ENCODE assay signal across 25 mouse cellular contexts in the genomic region with DNA sequence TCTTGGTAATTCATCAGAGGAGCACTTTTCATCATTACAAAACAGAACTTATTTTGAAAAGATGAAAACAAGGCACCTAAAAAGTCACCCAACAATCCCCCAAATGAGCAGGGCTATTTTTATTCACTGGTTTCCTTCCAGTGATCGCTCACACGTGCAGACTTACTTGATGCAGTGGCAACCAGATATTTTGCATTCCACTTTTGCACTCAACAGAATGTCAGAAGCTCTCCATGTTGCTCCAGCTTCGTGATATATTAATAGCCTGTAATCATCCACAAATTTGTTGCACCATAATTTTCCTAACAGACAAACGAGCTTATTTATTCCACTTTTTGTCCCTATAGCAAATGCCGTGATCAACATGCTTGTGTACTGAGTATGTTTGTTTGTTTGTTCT. TPM values are rescaled to one million over a fixed set of nuclear protein-coding genes. Genes with fewer than 3 reads are reported as not detected.
DNase-seq lines count a peak whose midpoint lies in the region; ATAC-seq and TF ChIP-seq lines count a peak whose summit lies in the region.
"Had no signal": no experiment of that assay in that cellular context is flagged by ENCODE, and none has a peak within 500 bp of the region (broad histone marks: within the 10 kb centered on the region; RNA-seq: fewer than 3 reads in every experiment).

No protein-coding gene starts in this region.

- peaks cover 20% of the 10 kb centered on the region for H3K4me1 ChIP-seq in heart, embryonic 13.5 days
- H3K4me1 ChIP-seq in heart, embryonic 11.5 days (ENCODE audit: control insufficient read depth, insufficient read depth, low read length), result peaks cover 7% of the 10 kb centered on the region; the same call in 1 of the 2 replicates
- peaks cover 14% of the 10 kb centered on the region for H3K4me1 ChIP-seq in heart, embryonic 16.5 days (ENCODE audit: control insufficient read depth, insufficient read depth, low read length)
- peaks cover 24% of the 10 kb centered on the region; the same call in 1 of the 2 replicates for H3K4me1 ChIP-seq in spleen, adult 2 months (ENCODE audit: control insufficient read depth, insufficient read depth, insufficient read length)
- H3K4me1 ChIP-seq: embryonic facial prominence, embryonic 12.5 days; embryonic facial prominence, embryonic 15.5 days; hindbrain, embryonic 13.5 days; intestine, embryonic 15.5 days; kidney, embryonic 15.5 days had no signal

- ATAC-seq in heart, embryonic 13.5 days (ENCODE audit: extremely low read depth, insufficient number of reproducible peaks, low FRiP score, low TSS enrichment), result no peak
- no peak for ATAC-seq in heart, embryonic 11.5 days (replicated peaks; ENCODE audit: insufficient number of reproducible peaks, low FRiP score, low TSS enrichment)
- ATAC-seq in heart, embryonic 16.5 days (replicated peaks; ENCODE audit: extremely low read depth, insufficient read depth, low FRiP score), result no peak
- ATAC-seq: hindbrain, embryonic 16.5 days; intestine, embryonic 15.5 days; Patski had no signal

- H3K27me3 ChIP-seq in heart, embryonic 13.5 days (replicated peaks), result no peaks in the 10 kb centered on the region
- no peaks in the 10 kb centered on the region for H3K27me3 ChIP-seq in heart, embryonic 11.5 days (ENCODE audit: control insufficient read depth, insufficient read depth, low read length)
- H3K27me3 ChIP-seq in heart, embryonic 16.5 days (ENCODE audit: control insufficient read depth, insufficient read depth, low read length), result no peaks in the 10 kb centered on the region
- no peaks in the 10 kb centered on the region for H3K27me3 ChIP-seq in spleen, adult 2 months (ENCODE audit: control insufficient read depth, insufficient read depth, low read length)
- H3K27me3 ChIP-seq: embryonic facial prominence, embryonic 12.5 days; embryonic facial prominence, embryonic 15.5 days; heart, embryonic 12.5 days; hindbrain, embryonic 13.5 days; intestine, embryonic 15.5 days; kidney, embryonic 15.5 days had no signal

- no peak overlapping the region for H3K4me2 ChIP-seq in heart, embryonic 13.5 days
- H3K4me2 ChIP-seq in heart, embryonic 11.5 days, result no peak overlapping the region
- H3K4me2 ChIP-seq in heart, embryonic 16.5 days (ENCODE audit: low read depth, low read length), result peak overlapping the region; percentile 1; the same call in 1 of the 2 replicates
- H3K4me2 ChIP-seq: embryonic facial prominence, embryonic 12.5 days; embryonic facial prominence, embryonic 15.5 days; heart, embryonic 12.5 days; hindbrain, embryonic 13.5 days; intestine, embryonic 15.5 days; kidney, embryonic 15.5 days had no signal

- H3K4me3 ChIP-seq in heart, embryonic 13.5 days, result no peak overlapping the region
- no peak overlapping the region for H3K4me3 ChIP-seq in heart, embryonic 11.5 days (ENCODE audit: low read depth, low read length)
- no peak overlapping the region for H3K4me3 ChIP-seq in heart, embryonic 16.5 days (ENCODE audit: low read length)
- 0 out of 2 replicates have a peak overlapping the region, but pooled peaks have one; percentile 9 for H3K4me3 ChIP-seq in spleen, adult 2 months (ENCODE audit: extremely low read depth, insufficient read depth, insufficient read length)
- H3K4me3 ChIP-seq: embryonic facial prominence, embryonic 12.5 days; embryonic facial prominence, embryonic 15.5 days; heart, embryonic 12.5 days; hindbrain, embryonic 10.5 days; hindbrain, embryonic 13.5 days; intestine, embryonic 15.5 days; kidney, embryonic 15.5 days had no signal

- WGBS in heart, embryonic 13.5 days, result 44% methylated on average over 5 of the region's 5 CpGs
- WGBS in heart, embryonic 11.5 days (ENCODE audit: insufficient replicate concordance), result 61% methylated on average over 5 of the region's 5 CpGs
- 48% methylated on average over 5 of the region's 5 CpGs for WGBS in heart, embryonic 16.5 days
- WGBS in spleen, adult 2 months, result 45% methylated on average over 5 of the region's 5 CpGs

- intact Hi-C loops in heart, postnatal 14 days (cut with DNase I), result no loop called here

- H3K9me3 ChIP-seq in heart, embryonic 13.5 days, result no peaks in the 10 kb centered on the region
- H3K9me3 ChIP-seq in heart, embryonic 11.5 days (replicated peaks; ENCODE audit: control insufficient read depth, low read length), result no peaks in the 10 kb centered on the region
- H3K9me3 ChIP-seq in heart, embryonic 16.5 days (replicated peaks; ENCODE audit: control insufficient read depth, low read length), result no peaks in the 10 kb centered on the region
- H3K9me3 ChIP-seq: embryonic facial prominence, embryonic 12.5 days; embryonic facial prominence, embryonic 15.5 days; heart, embryonic 12.5 days; hindbrain, embryonic 10.5 days; hindbrain, embryonic 13.5 days; intestine, embryonic 15.5 days; kidney, embryonic 15.5 days had no signal

- no peak overlapping the region for H3K9ac ChIP-seq in heart, embryonic 13.5 days
- no peak overlapping the region for H3K9ac ChIP-seq in heart, embryonic 11.5 days (ENCODE audit: low read depth, low read length)
- H3K9ac ChIP-seq in heart, embryonic 16.5 days (ENCODE audit: low read length), result no peak overlapping the region
- H3K9ac ChIP-seq: embryonic facial prominence, embryonic 12.5 days; embryonic facial prominence, embryonic 15.5 days; heart, embryonic 12.5 days; hindbrain, embryonic 13.5 days; intestine, embryonic 15.5 days; kidney, embryonic 15.5 days had no signal

- TF ChIP-seq POLR2A in spleen, adult 2 months (IDR thresholded peaks at IDR 0.05; ENCODE audit: low read depth, low read length), result no peak
- no peak for TF ChIP-seq POLR2A in brain, embryonic 14.5 days (IDR thresholded peaks at IDR 0.05; ENCODE audit: borderline replicate concordance, extremely low read depth, insufficient read depth, insufficient read length, poor library complexity, severe bottlenecking)

- no peak for TF ChIP-seq CTCF in spleen, adult 2 months (IDR thresholded peaks at IDR 0.05; ENCODE audit: extremely low read depth, insufficient read depth, insufficient read length, insufficient replicate concordance)
- no peak for TF ChIP-seq CTCF in brain, embryonic 14.5 days (IDR thresholded peaks at IDR 0.05; ENCODE audit: borderline replicate concordance, extremely low read depth, insufficient read depth, insufficient read length)

- H3K27ac ChIP-seq in heart, embryonic 13.5 days (replicated peaks), result peak overlapping the region; percentile 61
- H3K27ac ChIP-seq in heart, embryonic 11.5 days (ENCODE audit: low read depth, low read length), result no peak overlapping the region
- peak overlapping the region; percentile 74 for H3K27ac ChIP-seq in heart, embryonic 16.5 days (ENCODE audit: low read length)
- H3K27ac ChIP-seq in spleen, adult 2 months (ENCODE audit: insufficient read depth, low read length), result peak overlapping the region; percentile 74
- H3K27ac ChIP-seq: embryonic facial prominence, embryonic 12.5 days; embryonic facial prominence, embryonic 15.5 days; hindbrain, embryonic 10.5 days; hindbrain, embryonic 13.5 days; intestine, embryonic 15.5 days; kidney, embryonic 15.5 days had no signal

- DNase-seq in heart, postnatal 14 days, result no peak
- DNase-seq in spleen, adult 2 months (ENCODE audit: low read depth in 1 of 2, low spot score in 2 of 2), result no peak
- DNase-seq in spleen, postnatal 14 days (ENCODE audit: low spot score in 2 of 2), result no peak
- peak; percentile 15 for DNase-seq in brain, embryonic 14.5 days (ENCODE audit: low read depth)
- DNase-seq in Muller cell, postnatal 12 days (ENCODE audit: inconsistent ontology term), result no peak
- DNase-seq: adrenal gland, postnatal 10 days; cerebellum, adult 2 months; cerebellum, adult 9-11 months; cerebellum, postnatal 25 days; gastrocnemius, postnatal 25 days; heart, adult 18-20 months; kidney, adult 11 months; kidney, adult 8-10 months had no signal

- H3K36me3 ChIP-seq in heart, embryonic 13.5 days, result no peaks in the 10 kb centered on the region
- no peaks in the 10 kb centered on the region for H3K36me3 ChIP-seq in heart, embryonic 11.5 days (ENCODE audit: control insufficient read depth, insufficient read depth, low read length)
- no peaks in the 10 kb centered on the region for H3K36me3 ChIP-seq in heart, embryonic 16.5 days (ENCODE audit: control insufficient read depth, insufficient read depth)
- no peaks in the 10 kb centered on the region for H3K36me3 ChIP-seq in spleen, adult 2 months (ENCODE audit: control insufficient read depth, insufficient read depth, low read length)
- H3K36me3 ChIP-seq: embryonic facial prominence, embryonic 12.5 days; embryonic facial prominence, embryonic 15.5 days; heart, embryonic 12.5 days; hindbrain, embryonic 10.5 days; hindbrain, embryonic 13.5 days; intestine, embryonic 15.5 days; kidney, embryonic 15.5 days had no signal

RNA-seq across cellular contexts. Expression of a gene that starts 8.6 kb away (rescaled TPM):
- polyA plus RNA-seq in heart, embryonic 13.5 days (2015; fragmentation: Nextera tagmentation; extraction: Ambion mirVana), result 25.7 and 29.6 TPM in 2 replicates
- 30.3 and 35.2 TPM in 2 replicates for polyA plus RNA-seq in heart, embryonic 11.5 days (2014; fragmentation: Nextera tagmentation; extraction: Ambion mirVana)
- 31.8 and 32.4 TPM in 2 replicates for polyA plus RNA-seq in heart, embryonic 16.5 days (2015; fragmentation: Nextera tagmentation; extraction: Ambion mirVana)
- total RNA-seq in heart, postnatal 14 days (2021), result 10 to 100 TPM; 45.0 to 53.6 TPM
- 52.5 and 70.3 TPM in 2 replicates for polyA plus RNA-seq in spleen, adult 2 months (2012; rRNA removed)
- 45.4 and 47.7 TPM in 2 replicates for polyA plus RNA-seq in brain, embryonic 14.5 days (2012; rRNA removed)
